Mouse (Mus musculus) mesoderm, embryonic 11.5 days (tissue): Measurements from ENCODE around the gene Vamp1.
A peak's percentile ranks its signal among the peaks of the same experiment; 100 is the strongest.

Source experiments
- DNase-seq: peaks from one replicate; pipeline ENCODE4 v3.0.0-alpha.2; 2012; ENCODE audit warnings: low read depth, low spot score

Vamp1 gene

DNA sequence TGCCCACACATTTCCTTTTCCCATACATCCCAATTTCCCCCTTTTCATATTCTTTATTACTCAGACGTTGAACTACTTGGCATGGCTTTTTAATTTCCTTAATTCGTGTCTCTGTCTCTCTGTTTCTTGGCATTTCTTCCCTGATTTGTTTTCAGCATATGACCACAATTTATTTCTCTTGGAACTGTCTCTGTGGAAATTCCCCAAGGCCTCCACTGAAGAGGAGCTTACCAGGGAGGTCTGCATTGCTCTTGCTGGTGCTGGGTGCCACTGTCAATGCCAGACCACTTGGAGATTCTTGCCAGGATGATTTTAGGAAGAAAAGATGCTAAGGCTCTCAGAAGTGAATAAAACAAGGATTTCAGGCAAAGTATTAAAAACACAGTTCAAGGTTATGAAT lies 2.7 kb upstream of the Vamp1 start:
- DNase-seq = no peak

- DNase-seq = no peak
These were observed 2.2 kb upstream of the Vamp1 start for GRCm38 (mm10) chr6:125213129-125213528.

DNA sequence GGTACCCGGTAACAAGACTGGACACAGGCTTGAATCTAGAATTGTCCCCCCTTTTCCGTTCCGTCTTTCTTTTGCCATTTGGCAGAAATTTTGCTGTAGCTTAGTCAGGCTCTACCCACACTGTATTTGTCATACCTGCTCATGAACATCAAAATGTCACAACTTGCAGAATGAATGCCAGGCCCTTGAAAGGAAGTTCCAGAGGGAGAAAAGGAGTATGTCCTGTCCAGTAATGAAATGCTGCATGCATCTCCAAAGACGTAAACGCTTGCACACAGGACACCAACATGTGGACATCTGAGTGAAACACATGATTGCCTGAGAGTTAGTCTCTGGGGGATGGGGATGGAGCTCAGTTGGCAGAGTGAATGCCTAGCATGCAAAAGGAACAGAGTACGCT lies 1.6 kb upstream of the Vamp1 start:
- DNase-seq = no peak

DNA sequence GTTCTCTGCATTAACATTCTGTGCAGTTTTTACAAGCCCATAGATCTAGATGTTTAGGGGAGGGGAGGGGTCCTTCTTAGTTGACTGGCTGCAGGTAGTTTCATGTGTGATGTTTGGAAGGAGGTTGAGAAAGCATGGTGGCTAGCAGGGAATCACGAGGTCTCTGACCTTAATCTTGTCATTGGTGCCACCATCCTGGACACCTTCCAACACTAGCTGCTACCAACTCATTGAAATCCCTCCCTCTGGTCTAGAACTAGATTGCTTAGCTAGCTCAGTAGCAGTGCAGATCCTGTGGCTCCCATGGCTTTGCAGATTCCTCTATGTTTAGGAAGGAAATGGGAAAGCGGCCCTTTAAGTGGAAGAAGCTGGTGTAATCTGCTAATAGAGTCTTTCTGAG lies 1.5 kb downstream of the Vamp1 start:
- DNase-seq = no peak

DNA sequence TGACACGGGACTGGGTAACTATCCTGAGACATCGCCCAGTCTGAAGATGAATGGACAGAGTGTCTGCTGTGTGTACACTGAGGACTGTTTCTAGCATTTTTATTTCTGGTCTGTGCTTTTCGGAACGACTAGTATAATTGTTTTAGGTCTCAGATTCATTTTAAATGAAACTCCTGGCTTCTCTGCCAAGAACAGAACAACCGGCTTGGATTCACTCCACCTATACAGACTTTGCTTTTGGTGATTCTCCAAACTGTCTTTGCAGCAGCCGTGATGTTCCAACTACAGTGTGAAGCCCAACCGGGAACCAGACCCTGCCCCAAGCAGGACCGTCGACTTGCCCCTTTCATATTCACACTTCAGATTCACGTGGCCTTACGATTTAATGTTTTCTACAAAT lies 2.5 kb downstream of the Vamp1 start:
- DNase-seq = no peak

DNA sequence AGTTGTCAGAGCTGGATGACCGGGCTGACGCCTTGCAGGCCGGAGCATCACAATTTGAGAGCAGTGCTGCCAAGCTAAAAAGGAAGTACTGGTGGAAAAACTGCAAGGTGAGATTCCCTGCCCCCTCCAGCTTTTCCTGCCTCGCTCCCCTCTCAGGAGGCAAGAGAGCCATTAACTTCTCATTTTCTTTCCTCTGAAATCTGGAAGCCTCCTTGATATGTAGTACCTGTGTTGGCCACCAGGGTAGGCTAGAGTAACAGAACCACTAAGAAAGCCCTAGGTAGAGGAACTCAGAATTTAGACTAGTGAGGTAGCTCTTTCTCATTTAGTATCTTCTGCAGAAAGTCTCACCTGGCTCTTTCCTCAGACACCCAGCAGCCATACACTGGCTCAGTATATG lies 3.6 kb downstream of the Vamp1 start:
- peak; percentile 72 for DNase-seq

DNA sequence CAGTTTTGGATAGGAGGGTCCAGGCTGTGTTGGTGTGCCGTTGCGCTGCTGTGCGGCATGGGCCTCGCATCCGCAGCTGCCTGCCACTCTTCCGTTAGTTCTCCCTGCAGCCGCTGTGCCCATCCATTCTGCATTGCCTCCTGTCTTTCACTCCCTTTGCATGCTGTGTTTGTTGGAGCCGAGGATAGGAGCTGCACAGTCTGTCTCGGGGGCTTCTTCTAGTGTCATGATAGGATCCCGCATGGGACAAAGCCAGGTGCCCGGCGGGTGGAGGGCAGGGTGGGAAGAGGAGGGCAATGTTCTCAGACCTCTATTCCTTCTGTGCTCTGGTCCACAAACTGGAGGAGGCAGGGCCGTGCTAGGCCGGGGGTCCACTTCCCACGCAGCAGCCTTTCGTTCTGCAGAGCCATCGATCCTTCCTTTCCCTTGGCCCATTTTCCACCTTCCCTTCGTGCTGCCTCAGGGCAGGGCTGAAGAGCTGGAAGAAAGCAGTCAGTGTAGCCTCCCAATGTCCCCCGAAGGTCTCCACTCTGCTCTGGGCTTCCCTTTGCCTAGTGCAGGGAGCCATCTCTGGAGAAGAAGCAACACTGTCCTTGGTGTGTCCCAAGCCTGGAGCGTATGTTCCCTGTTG lies 5.9 kb downstream of the Vamp1 start:
- DNase-seq = no peak

- no peak for DNase-seq
These were observed 6.8 kb downstream of the Vamp1 start for GRCm38 (mm10) chr6:125222146-125222545.

GRCm38 (mm10) chr6:125222577-125222976 lies 7.2 kb downstream of the Vamp1 start:
- DNase-seq = no peak

GRCm38 (mm10) chr6:125225518-125226115 lies 10.3 kb downstream of the Vamp1 start:
- DNase-seq = no peak

DNA sequence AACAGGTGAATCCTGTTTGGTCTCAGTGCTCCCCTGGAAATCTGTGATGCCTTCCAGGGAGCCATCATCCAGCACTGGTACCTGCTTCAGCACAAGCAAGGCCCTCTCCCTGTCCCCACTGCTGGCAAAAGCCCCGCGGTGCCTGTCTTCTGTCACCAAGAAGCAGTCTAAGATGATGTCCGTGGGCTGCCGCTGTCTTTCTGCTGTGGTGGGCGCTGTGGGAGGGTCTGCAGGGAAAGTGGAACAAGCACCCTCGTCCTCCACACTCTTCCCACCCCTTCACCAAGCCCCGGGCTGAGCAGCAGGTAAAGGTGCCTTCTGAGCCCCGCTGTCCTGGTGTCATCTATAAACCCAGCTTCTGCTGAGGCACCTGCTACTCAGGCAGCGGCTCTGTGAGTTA lies 15.2 kb downstream of the Vamp1 start:
- DNase-seq = no peak

DNA sequence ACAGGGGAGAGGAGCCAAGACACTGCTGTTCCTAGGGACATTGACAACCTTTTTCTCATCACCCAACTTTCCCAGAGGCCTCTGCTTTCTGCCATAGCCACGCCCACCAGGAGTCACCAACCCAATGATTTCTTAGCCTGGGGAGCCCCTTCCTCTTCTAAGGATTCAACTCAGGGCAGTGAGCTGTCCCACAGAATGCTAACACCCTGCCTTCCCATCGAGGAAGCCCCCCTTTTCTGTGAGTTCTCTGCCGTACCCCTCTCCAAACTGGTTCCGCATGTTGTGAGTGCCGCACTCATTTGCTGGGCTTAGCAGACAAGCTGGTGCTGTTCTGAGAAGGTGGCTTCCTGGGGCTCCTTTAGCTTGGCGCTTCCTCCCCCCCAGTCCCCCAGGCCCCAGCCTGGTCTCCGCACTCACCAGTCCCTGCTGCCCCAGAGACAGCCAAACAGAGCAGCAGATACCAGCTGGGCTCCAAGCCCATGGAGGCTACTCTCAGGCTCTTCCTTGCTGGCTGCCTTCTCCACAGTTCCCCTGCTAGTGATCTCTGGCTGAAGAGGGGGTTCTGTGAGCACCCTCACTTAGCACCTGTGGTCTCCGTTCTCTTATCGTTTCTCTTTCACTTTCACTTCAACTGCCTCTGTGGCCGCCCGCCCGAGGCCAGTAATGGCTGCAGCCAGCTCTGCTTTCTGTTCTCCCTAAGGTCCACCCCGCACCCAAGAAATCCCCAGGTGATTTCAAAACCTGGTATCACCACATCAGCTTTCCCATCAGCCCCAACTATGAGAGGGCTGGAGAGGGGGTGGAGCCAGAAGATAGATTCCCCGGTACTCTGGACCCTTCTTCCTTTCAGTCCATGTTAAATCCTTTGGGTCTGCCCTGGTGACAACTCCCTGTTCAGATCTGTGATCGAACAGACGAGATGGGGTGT lies 16.0 kb downstream of the Vamp1 start, which contains the start of gene Tapbpl:
Gene Tapbpl (minus strand): TSS at position 744 of the 928 bp plus-strand sequence.
- DNase-seq = peak; percentile 37

DNA sequence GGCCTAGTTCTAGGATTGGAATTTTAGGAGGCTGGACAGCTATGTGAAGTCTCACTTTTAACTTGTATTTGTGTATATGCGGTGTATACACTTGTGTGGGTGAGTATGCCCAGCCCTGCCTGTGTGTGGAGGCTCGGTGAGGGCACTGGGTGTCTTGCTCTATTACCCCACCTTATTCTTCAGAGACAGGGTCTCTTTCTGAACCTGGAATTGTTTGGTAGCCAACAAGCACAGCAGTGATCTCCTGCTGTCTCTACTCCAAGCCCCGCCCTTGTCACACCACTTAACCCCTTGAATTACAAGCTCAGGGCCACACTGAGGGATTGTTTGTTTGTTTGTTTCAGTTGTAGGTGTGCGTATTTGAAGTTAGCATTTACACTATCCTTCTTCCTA lies 16.7 kb downstream of the Vamp1 start:
- no peak for DNase-seq

DNA sequence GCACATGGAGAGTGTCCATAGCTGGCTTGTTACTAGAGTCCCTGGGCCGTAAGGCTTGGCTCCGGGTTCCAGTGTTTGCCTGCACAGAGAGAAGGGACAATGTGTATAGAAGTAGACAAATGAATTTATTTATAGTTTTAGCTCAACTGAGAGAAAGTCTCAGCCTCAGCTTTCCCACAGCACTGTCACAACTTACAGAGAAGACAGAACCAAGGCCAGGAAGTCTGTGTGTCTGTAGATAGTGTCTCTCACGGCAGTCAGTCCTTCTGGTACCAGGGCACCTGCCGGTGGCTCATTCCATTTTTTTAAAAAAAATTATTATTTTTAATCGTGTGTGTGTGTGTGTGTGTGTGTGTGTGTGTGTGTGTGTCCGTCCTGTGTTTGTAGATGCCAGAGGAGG lies 17.2 kb downstream of the Vamp1 start:
- no peak for DNase-seq

DNA sequence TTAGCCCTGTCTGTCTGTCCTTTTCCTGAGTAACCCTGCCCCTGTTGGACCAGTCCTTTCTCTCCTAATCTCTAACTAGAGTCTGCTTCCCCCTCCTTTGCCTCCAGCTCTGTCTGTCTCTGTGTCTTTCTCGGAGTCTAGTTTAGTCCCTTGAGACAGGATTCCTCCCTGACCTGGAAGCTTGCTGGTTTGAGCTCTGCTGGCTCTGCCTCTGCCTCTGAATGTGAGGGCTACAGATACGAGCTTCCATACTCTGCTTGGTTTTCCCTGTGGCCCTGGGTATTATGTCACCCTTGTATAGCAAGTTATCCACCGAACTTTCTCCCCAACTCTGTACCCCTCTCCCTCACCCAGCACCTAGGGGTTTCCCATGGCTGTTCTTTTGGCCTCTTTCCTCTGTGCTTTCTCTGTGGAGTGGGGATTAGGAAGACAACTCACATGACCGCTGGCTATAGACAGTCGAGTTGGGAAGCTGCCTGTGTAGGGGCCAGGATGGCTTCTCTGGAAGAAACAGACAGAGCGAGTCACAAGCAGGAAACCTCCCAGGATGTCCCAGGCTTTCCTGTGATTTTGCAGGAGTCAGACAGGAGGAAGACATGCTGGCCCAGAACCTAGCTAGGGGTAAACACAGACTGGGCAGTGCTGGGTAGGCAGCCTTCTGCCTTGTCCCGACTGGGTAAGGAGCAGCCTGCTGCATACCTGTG lies 18.6 kb downstream of the Vamp1 start:
- DNase-seq = no peak

GRCm38 (mm10) chr6:125234520-125234828 lies 19.1 kb downstream of the Vamp1 start:
- peak; percentile 7 for DNase-seq

- DNase-seq = no peak
These were observed 21.0 kb downstream of the Vamp1 start for GRCm38 (mm10) chr6:125236341-125236740.

GRCm38 (mm10) chr6:125236782-125237181 lies 21.4 kb downstream of the Vamp1 start, which contains the start of gene Cd27:
Gene Cd27, minus strand, starts transcription at chr6:125237010.
- DNase-seq = no peak

- DNase-seq = no peak
These were observed 22.1 kb downstream of the Vamp1 start for GRCm38 (mm10) chr6:125237421-125237820.

GRCm38 (mm10) chr6:125238396-125238795 lies 23.0 kb downstream of the Vamp1 start:
- DNase-seq = no peak

GRCm38 (mm10) chr6:125239547-125239946 lies 24.2 kb downstream of the Vamp1 start:
- DNase-seq = no peak

DNA sequence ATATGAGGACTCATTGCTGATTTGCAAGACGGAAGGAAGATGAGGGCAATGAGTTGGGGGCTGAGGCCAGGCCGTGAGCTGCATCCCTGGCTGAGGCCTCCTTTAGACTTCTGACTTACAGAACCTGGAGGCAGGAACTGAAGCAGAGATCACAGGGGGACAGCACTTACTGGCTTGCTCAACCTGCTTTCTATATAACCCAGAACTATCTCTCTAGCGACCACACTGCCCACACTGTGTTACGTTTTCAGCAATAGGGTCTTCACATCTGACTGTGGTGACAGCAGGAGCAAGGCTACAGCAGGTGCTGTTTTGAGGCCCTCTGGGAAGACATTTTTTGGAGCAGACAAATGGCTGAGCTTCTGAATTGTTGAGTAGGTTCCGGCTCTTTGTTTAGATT lies 25.3 kb downstream of the Vamp1 start:
- no peak for DNase-seq
